Mouse (Mus musculus) layer of hippocampus, postnatal 36 days (tissue): ENCODE results near the gene Tdrkh. TPM values are rescaled to one million over a fixed set of nuclear protein-coding genes. Genes with fewer than 3 reads are reported as not detected.
A peak's percentile ranks its signal among the peaks of the same experiment; 100 is the strongest.

Source experiments
- DNase-seq, 2 experiments: peaks; one replicate each; pipeline ENCODE4 v3.0.0; 2022
- total RNA-seq, 2 experiments: library from RNA; stranded (reverse); gene quantifications; 2 replicates each; pipeline ENCODE4 v1.2.3; 2021

Tdrkh gene
- total RNA-seq, result 10 to 100 TPM; 39.1 to 43.4 TPM

DNA sequence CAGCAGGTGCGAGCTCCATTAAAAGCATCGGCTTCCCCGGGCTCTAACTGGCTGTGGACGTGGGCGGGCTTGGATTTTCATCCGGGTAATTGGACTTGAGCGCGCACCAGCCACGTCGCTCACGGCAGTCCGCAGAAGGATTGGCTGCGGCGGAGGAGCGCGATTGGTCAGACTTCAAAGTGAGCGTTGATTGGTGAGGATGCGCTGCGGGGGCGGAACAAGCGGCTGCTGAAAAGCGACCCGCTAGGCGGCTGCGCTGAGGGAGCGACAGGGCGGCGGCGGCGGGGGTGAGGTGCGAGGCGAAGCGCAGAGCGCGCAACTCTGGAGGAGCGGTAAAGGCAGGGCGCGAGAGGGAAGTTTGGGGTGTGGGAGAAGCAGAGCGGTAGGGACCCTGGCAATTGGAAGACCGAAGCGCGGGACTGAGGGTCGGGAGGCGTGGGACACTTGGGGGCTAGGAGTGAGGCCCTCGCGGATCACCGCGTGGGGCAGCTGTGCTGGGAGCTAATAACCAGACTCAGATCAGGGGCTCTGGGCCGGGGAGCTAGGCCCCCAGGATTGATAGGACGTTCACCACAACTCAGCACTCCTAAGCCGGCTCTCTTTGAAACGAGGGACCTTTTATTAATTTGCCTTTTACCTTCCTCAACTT, at the start of gene Tdrkh:
Tdrkh (plus strand) TSS at position 243 of the 649 bp plus-strand sequence.
- DNase-seq, result peak; percentile 98

DNA sequence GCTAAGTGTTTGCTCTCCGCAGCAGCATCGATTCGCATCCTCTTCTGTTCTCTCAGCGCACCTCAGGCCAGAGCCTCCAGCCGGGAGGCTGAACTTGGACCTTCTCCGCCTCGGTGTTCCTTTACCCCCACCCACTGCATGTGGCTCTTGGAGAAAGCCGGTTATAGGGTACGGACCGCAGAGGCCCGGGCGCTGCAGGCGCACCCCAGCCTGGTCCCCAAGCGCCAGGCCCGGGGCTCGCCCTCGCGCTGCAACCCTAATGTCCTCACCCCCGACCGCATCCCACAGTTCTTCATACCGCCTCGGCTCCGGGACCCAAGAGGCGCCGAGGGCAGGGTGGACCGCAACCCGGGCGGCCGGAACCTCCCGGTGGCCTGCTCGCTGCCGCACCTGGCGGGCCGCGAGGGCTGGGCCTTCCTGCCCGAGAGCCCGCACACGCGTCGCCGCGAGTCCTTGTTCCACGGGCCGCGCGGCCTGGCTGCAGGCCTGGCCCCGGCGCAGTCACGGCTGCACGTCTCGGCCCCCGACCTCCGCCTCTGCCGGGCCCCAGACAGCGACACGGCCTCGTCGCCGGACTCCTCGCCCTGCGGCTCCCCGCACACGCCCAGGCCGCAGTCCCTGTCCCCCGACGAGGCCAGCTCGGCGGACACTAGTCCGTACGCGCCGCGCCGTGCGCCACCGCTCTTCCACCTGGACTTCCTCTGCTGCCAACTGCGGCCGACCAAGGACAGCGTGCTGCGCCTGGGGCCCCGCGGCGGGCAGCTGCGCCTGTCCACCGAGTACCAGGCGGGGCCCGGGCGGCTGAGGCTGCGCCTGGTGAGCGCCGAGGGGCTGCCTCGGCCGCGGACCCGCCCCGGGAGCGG, 49.6 kb upstream of the Tdrkh start:
- peak in 1 of 2 experiments; percentile 46 for DNase-seq

DNA sequence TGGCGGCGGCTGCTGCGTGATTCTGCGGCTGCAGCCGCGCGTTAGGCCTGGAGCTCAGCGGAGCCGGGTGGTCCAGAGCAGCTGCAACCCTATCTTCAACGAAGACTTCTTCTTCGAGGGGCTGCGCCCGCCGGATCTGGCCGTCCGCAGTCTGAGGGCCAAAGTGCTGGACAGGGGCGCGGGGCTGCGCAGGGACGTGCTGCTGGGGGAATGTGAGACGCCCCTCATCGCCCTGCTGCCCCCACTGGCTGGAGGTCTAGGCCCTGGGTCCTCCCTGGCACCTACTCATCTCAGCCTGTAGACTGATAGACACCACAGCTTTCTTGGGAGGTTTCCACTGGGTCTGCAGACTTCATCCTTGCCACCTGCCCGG, 48.9 kb upstream of the Tdrkh start:
- DNase-seq, result no peak

DNA sequence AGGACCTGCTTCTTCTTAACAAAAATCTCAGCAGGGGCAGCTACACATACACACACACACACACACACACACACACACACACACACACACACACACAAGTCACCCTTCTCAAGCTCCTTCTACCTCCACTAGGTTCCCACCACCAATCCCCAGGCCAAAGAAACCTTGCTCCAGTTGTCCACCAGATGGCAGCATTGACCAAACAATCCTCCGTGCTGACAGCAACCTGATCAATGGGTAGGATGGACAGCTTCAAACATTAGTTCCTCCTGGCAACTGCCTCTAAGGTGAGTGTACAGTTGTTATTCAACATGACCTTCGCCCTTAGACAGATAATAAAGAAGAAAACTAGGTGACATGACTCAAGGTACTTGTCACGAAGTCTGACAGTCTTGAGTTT, 46.3 kb upstream of the Tdrkh start:
- peak; percentile 78 to 82 for DNase-seq

DNA sequence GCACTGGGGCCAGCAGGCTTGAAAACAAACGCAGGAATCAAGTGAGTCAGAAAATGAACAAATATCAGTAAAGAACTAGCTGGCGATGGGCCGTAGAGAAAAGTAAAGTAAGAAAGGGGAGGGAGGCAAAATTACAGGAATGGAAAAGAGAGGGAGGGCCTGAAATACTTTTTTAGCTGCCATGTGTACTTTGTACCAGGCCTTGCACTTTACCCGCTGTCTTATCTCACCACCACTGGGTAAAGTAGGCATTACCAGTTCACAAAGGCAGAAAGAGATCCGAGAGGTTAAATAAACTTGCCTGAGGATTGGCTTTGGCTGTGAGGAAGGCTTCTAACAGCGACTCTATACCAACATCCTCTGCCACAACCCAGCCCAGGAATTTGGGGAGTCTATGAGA, 45.6 kb upstream of the Tdrkh start:
- no peak for DNase-seq

DNA sequence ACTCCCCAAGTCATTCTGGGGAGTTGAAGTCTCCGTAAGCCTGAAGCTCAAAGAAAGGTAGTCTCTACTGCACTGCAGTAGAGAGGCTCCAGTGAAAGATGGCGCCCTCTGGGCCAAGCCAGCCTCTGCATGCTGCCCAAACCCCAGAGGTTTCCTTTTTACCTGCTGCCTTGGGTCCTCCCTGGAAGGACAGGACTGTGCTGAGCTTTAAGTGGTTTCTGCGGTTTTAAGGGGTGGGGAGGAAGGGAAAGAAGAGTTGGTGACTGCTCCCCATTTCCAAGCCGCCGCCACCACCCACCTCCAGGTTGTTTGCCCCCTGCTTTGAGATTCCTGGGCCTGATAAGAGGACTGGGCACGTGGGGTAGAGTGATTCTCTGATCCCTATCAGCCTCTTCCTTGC, 44.4 kb upstream of the Tdrkh start:
- DNase-seq, result no peak

DNA sequence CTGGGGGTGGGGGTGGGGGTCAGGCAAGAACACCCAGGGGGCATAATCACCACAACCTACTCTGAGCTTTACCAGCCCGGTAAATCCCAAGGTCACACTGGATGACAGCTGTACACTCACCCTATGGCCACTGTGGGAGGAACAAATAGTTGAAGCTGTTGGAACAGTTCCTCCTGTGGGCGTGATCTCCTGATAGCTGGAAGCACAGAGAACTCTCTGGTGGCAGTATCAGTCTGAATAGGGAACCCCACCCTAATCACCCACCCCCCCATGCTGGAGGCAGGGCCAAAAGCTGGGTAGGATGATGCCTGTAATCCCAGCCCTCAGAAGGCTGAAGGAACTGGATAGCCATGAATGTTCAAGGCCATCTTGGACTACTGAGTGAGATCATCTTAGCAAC, 43.4 kb upstream of the Tdrkh start:
- DNase-seq, result no peak

DNA sequence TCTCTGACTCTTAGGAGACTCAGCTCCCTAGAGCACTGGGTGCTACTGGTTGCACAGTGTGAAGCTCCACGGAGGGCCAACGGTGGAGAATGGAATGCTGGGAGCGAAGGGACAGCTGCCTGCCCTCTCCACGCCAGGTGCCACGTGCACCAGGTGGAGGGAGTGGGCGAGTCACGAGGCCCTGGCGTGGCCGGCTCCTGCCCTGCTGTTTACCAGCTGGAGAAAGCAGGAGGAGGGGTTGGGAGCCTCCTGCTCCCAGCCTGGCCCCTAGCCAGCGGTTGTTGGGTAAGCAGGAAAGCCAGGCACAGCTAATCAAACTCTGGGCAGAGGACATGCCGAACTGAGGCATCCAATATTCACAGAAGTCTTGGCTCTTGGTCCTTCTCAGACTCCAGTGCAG, 41.4 kb upstream of the Tdrkh start:
- peak in 1 of 2 experiments; percentile 59 for DNase-seq

DNA sequence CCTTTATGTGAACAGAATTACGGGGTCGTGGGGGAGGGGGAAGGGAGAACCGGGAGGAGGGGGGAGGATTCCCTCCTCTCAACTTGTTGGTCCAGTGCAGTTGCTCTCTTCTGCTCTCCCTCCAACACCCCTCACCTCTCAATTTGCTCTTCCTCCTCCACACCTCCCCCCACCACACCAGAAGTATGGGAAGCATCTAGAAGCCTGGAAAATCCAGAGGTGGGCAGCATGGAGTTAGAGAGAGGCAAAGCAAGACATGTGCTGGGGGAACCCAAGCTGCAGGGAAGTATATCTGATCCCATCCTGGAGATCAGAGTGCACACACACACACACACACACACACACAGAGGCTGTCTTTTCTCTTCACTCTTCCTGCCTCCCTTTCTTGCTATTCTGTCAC, 41.0 kb upstream of the Tdrkh start:
- DNase-seq, result no peak

DNA sequence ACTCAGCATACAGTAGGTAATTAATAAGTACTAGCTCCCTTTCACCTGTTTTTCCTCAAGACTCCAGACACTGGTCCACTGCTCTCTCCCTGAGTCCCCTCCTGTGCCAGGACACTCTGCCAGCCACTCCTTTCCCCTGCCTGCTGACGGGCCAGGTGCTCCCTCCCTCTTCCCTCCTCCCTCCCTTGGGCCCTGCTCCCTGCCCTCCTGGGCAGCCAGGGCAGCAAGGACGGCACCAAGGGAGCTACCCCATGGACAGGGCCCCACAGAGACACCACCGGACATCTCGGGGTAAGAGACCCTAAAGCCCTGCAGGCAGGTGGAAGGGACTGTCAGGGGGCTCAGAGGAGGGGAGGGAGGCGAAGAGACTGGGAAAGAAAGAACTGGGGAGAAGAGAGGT, 40.4 kb upstream of the Tdrkh start, which contains the start of gene Rorc:
Rorc (plus strand) TSS at position 154 of the 400 bp plus-strand sequence.
- no peak for DNase-seq

DNA sequence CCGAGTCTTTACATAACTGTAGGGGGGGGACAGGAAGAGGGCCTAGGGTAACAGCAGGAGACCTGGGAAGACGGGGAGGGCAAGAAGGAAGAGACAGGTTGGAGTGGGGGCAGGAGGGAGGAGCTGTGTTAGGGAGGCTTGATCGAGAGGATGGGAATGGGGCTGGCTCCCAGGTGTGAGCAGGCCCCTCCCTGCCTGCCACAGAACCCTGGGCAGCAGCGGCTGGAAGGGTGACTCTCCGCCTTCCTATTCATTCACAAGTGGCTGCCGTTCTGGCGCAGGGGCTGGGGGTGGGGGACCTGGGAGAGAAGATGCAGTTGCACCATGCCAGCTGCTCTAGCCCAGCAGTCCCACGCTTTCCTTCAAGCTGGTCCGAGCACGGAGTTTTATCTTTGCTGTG, 40.0 kb upstream of the Tdrkh start:
- DNase-seq, result no peak

DNA sequence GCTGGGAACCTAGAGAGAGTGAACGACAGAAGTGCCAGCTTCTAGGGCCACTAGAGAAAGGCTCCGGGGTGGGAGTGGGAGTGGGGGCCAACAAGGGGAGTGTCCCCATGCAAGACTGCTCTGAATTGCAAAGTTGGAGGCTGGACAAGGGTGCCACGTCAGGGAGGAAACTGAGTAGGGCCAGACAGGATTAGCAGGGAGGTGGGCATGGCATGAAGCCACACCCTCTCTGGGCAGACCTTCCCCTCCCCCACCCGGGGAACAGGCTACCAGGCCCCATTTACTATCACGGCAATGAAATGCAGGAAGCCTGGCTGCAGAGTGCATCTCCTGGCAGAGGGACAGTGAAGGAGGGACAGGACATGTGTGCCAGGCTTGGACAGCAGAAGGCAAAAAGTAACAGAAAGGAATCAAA, 39.5 kb upstream of the Tdrkh start:
- no peak for DNase-seq

DNA sequence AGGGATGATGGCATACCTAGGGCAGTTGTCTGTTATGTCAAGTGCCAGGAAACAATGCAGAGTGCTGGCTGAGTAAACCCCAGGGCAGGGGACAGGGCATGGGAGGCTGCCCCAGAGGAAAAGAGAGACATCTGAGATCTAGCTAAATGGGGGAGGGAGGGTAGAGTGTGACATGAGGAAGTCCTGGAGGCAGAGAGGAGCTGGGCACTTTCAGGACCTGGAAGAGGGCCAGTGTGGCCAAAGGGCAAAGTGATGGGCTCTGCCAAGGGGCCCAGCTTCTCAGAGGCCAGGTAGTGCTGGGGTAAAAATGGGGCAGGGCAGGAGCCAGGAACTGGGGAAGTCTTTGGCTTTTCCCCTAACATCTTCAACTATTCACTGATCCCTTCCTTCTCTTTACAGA, 38.4 kb upstream of the Tdrkh start:
- no peak for DNase-seq

DNA sequence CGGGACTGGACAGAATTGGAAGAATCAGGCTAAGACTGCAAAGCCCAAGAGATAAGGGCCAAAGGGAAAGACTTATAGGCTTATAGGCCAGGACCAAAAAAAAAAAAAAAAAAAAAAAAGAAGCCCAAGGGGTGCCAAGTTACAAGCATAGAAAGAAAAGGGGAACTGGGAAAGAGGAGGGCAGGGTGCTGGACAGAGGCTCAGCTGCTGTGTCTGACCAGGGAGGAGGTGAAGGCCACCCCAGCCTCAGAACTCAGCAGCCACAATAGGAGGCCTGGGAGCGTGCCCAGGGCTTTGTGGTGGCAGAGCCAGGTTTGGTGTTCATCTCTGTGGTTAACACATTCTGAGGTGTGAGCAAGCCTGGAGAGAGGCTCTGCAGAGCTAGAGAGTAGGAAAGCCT, 37.9 kb upstream of the Tdrkh start:
- DNase-seq, result no peak

DNA sequence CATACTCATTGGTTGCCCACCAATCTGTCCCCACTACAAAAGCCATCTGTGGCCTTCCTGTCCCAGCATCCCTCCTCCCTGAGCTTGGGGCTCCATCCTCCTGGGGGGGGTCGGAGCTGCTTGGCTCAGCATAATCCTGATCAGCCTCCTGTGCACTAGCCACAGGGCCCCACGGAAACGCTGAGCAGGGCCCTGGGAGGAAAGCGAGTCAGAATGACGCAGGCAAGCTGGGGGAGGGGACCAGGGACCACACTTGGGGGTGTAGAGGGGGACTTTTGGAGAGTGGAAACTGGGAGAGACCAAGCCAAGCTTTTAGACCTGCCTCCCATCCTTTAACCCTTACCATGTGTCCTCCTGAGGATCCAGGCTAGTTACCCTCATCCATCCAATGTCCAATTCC, 37.2 kb upstream of the Tdrkh start:
- no peak for DNase-seq

DNA sequence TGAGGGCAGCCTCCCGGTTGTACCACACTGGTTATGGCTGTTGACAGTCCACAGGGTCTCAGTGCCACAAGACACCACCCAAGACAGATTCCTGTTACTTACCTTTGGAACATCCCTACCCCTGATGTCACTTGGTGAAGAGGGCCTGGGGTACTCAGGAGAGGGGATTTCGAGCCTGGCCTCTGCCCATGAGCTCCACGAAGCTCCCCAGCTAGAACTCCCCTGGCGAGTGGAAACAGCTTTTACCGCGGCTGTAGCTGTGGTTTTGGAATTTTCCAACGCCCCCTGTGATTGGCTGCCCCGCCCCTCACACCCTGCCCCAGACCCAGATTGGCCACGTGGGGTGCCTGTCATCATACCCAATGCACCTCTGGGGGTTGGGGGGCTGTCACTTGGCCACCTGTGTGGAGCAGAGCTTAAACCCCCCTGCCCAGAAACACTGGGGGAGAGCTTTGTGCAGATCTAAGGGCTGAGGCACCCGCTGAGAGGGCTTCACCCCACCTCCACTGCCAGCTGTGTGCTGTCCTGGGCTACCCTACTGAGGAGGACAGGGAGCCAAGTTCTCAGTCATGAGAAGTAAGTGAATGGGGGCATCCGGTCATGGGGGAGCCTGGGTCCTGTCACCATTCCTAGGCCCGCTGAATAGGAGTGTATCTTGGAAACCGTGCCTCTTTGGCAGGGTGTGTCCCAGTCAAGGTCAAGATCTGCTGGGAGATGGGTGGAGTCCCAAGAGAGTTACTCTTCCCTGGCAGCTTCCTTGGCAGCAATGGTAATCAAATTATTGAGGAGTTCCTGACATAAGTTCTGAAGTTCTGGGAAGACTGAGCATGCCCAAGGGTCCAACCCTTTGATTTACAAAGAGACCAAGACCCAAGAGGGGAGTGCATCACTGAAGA, 35.8 kb upstream of the Tdrkh start:
- no peak for DNase-seq

DNA sequence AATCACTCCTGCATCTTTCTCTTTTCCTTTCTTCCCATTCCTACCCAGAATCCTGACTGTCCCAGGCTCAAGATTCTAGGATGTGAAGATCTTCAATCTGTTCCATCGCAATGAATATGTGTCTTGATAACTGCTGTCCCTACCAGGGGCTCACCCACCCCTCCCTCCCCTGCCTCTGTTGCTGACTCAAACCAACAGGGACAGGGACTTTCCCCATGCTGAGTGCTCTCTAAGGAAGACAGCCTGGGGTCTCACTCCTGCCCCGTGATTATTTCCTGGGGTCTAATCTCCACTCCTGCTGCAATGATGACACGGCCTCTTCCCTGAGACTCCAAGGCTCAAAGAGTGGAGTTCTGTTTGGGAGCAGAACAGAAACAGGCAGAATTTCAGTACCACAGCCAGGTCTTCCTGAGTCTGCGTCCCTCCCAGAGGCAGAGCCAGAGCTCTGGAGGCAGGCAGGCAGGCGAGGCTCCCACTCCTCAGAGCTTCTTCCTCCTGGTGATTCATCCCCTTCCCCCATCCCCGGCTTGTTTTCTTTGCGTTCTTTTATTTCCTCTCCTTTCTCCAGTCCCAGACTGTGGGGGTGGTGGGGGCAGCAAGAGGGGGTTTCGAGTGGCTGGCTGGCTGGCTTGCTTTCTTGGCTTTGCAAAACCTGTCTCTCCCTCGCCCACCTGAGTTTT, 33.1 kb upstream of the Tdrkh start:
- no peak for DNase-seq

DNA sequence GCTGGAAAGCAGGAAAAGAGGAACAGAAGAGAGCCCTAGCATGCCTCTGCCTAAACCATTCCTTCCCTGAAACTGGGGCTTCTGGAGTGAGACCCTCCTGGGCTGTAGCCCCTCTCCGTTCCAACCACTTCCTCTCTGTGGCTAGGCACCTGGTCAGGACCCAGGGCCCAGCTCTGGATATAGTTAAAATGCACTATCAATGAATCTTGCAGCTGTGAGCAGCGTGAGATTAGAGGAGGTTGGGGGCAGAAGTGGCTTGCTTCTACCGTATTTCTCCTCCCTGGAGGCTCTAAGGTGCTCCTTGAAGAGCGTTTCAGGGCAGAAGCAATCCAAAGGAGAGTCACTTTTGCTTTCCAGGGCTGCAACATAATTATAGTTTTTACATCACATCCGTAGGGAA, 30.8 kb upstream of the Tdrkh start:
- DNase-seq, result no peak

DNA sequence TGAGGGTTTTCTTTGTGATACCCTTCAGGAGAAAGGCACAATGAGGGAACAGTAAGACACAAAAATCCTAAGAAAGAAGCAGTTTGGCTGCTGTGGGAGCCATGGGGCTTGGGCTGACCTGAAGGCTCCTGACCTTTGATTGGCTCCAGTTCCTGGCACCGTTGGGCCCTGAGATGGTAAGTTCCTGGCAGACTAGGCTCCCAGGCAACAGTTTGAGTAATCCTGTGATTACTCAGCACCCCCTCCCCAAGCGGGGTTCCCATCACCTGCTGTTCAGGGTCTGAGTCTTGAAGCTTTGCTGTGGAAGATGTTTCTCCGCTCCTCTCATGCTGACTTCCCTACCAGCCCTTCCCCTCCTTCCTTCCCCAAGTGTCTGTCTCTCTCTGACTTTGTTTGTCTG, 29.6 kb upstream of the Tdrkh start:
- DNase-seq, result no peak

DNA sequence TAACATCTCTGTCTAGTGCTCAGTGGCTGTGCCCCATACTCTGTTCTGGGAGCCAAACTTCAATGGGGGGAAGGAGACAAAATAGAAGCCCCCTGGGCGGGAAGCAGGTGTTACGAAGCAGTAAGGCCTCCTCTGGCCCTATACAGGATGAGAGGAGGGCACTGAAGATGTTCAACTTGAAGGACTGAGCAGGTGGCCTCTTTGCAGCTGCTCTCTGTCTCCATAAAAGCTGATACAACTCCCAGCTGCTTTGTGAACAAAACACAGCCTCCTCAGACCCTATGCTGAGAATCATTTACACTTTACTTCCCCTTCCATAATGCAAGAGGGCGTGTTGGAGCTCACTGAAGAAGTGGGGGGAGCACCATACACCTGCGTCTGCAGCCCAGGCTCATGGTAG, 26.4 kb upstream of the Tdrkh start:
- DNase-seq, result no peak

DNA sequence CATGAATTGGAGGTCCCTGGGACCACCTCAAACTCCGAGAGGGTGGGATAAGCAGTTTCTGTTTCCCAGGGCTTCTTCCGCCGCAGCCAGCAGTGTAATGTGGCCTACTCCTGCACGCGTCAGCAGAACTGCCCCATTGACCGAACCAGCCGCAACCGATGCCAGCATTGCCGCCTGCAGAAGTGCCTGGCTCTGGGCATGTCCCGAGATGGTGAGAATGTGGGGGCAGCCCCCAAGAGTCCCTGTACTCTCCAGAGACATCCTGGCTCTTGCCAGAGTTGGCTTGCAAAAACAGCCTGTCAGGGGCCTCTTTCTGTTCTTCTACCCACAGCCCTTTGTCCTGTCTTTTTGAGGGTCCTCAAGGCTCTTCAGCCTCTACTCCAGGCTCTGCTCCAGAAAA, 25.7 kb upstream of the Tdrkh start:
- no peak for DNase-seq

DNA sequence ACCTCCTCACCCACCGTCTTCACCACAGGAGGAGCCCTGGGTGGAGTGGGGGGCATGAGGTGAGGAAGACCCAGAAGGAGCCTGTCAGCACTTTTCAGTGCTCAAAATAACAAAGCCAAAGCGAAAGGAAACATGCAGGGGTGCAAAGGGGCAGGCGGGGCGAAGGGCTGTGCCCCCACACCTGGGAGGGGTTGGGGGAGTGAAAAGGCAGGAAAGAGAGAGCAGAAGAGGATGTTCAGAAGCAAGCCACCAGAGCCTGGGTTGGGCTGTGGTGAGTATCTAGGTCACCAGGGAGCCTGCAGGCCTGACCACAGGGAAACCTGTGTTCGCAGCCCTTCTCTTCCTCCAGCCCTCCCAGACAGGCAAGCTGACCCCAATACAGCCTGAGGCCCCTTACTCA, 25.0 kb upstream of the Tdrkh start:
- DNase-seq, result no peak

DNA sequence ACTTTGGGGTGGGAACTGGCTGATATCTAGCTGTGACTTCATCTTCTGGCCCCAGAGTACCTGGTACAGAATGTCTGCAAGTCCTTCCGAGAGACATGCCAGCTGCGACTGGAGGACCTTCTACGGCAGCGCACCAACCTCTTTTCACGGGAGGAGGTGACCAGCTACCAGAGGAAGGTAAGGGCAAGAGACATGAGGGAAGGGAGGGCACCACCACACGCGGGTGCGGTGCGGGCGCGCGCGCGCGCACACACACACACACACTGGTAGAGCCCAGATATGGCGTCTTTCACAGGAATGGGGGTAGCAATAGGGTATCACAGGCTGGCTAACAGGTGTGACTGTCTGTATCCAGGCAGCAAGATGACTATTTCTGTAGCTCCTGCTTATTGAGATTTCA, 23.7 kb upstream of the Tdrkh start:
- DNase-seq, result no peak
